In the genomic region with DNA sequence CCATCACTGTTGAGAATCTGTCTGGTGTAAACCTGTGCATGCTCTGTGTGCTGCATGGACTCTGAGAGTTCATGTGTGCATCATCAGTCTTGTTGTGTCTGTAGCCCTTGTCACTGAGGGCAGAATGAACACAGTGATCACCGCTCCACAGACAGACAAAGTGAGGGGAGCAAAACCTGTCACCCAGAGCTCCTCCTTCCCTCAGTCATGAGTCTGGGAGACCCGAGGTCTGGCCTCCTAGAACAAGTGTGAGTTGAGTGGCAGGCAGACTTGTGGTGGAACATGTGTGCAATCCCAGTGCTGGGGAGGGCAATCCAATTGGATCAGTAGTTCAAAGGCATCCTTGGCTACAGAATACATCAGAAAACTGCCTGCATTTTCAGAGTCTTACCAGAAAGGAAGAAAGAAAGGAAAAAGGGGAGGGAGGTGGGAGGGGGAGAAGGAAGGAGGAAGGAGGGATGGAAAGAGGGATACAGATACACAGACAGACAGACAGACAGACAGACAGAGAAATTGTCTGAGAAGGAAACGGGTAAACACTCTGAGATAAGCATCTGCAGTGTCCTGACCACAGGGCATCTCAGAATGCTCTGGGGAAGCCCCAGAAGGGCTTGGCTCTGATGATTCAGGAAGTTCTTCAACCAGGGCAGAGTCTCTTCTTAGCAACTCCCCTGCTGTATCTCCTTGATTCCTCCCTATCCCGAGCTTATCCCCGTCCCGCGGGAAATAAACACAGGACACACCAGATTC, we compare ENCODE assay signal across 8 mouse cellular contexts. TPM values are rescaled to one million over a fixed set of nuclear protein-coding genes. Genes with fewer than 3 reads are reported as not detected.
A peak's percentile ranks its signal among the peaks of the same experiment; 100 is the strongest.
DNase-seq lines count a peak whose midpoint lies in the region; ATAC-seq and TF ChIP-seq lines count a peak whose summit lies in the region.

No protein-coding gene starts in this region.

- H3K4me1 ChIP-seq in kidney, postnatal 0 days (replicated peaks; ENCODE audit: insufficient read depth, low read length): 0 out of 2 replicates have a peak, but pooled peaks cover 5% of the 10 kb centered on the region
- no peaks in the 10 kb centered on the region for H3K4me1 ChIP-seq in embryonic facial prominence, embryonic 11.5 days (ENCODE audit: control insufficient read depth, insufficient read depth, low read length)
- peaks cover 4% of the 10 kb centered on the region; the same call in 1 of the 2 replicates for H3K4me1 ChIP-seq in intestine, postnatal 0 days (replicated peaks; ENCODE audit: control insufficient read depth, insufficient read depth, low read length)

- no peak overlapping the region for H3K4me3 ChIP-seq in kidney, postnatal 0 days (replicated peaks; ENCODE audit: low read depth, low read length)
- no peak overlapping the region for H3K4me3 ChIP-seq in embryonic facial prominence, embryonic 11.5 days (ENCODE audit: low read depth, low read length)
- peak overlapping the region; percentile 23 for H3K4me3 ChIP-seq in intestine, postnatal 0 days (ENCODE audit: low read depth, low read length)

- H3K9me3 ChIP-seq in kidney, postnatal 0 days (replicated peaks; ENCODE audit: low read length): no peaks in the 10 kb centered on the region
- H3K9me3 ChIP-seq in embryonic facial prominence, embryonic 11.5 days (replicated peaks; ENCODE audit: control insufficient read depth, low read length): no peaks in the 10 kb centered on the region
- H3K9me3 ChIP-seq in intestine, postnatal 0 days (ENCODE audit: control insufficient read depth): no peaks in the 10 kb centered on the region

- H3K27ac ChIP-seq in kidney, postnatal 0 days: no peak overlapping the region
- H3K27ac ChIP-seq in embryonic facial prominence, embryonic 11.5 days (replicated peaks; ENCODE audit: low read depth, low read length): no peak overlapping the region
- no peak overlapping the region for H3K27ac ChIP-seq in intestine, postnatal 0 days (ENCODE audit: low read depth, low read length)

- TF ChIP-seq CTCF in kidney, postnatal 0 days (IDR thresholded peaks at IDR 0.05; ENCODE audit: low read depth): no peak
- TF ChIP-seq CTCF in intestine, postnatal 0 days (IDR thresholded peaks at IDR 0.05; ENCODE audit: low read depth): no peak

- ATAC-seq in kidney, postnatal 0 days (replicated peaks; ENCODE audit: low FRiP score, low read depth): no peak
- 0 out of 2 replicates have a peak, but pooled peaks have one; percentile 39 for ATAC-seq in embryonic facial prominence, embryonic 11.5 days (replicated peaks; ENCODE audit: insufficient number of reproducible peaks, low FRiP score, low TSS enrichment, low read depth)
- ATAC-seq in intestine, postnatal 0 days: peak; percentile 83; the same call in 1 of the 2 replicates
- ATAC-seq in erythroblast, adult 5-6 weeks (replicated peaks; ENCODE audit: low FRiP score, poor library complexity, severe bottlenecking): no peak

- H3K36me3 ChIP-seq in kidney, postnatal 0 days (ENCODE audit: insufficient read depth, low read length): no peaks in the 10 kb centered on the region
- no peaks in the 10 kb centered on the region for H3K36me3 ChIP-seq in embryonic facial prominence, embryonic 11.5 days (replicated peaks; ENCODE audit: control insufficient read depth, insufficient read depth, low read depth, low read length)
- no peaks in the 10 kb centered on the region for H3K36me3 ChIP-seq in intestine, postnatal 0 days (ENCODE audit: control insufficient read depth, insufficient read depth)

- peak overlapping the region; percentile 49 for H3K4me2 ChIP-seq in kidney, postnatal 0 days (ENCODE audit: low read length)
- H3K4me2 ChIP-seq in embryonic facial prominence, embryonic 11.5 days (ENCODE audit: low read depth, low read length): 0 out of 2 replicates have a peak overlapping the region, but pooled peaks have one; percentile 11
- peak overlapping the region; percentile 59 for H3K4me2 ChIP-seq in intestine, postnatal 0 days (replicated peaks; ENCODE audit: low read depth)

- H3K27me3 ChIP-seq in kidney, postnatal 0 days (ENCODE audit: insufficient read depth, low read length): no peaks in the 10 kb centered on the region
- H3K27me3 ChIP-seq in embryonic facial prominence, embryonic 11.5 days (ENCODE audit: control insufficient read depth, insufficient read depth, low read length): no peaks in the 10 kb centered on the region
- H3K27me3 ChIP-seq in intestine, postnatal 0 days (replicated peaks; ENCODE audit: control insufficient read depth, insufficient read depth, low read length): no peaks in the 10 kb centered on the region

- H3K9ac ChIP-seq in kidney, postnatal 0 days (ENCODE audit: low read depth, low read length): peak overlapping the region; percentile 42; the same call in 1 of the 2 replicates
- peak overlapping the region; percentile 35; the same call in 1 of the 2 replicates for H3K9ac ChIP-seq in embryonic facial prominence, embryonic 11.5 days (replicated peaks; ENCODE audit: low read length)
- 0 out of 2 replicates have a peak overlapping the region, but pooled peaks have one; percentile 22 for H3K9ac ChIP-seq in intestine, postnatal 0 days (ENCODE audit: low read depth, low read length)

- WGBS in kidney, postnatal 0 days: 18% methylated on average over 7 of the region's 7 CpGs
- WGBS in embryonic facial prominence, embryonic 11.5 days: 19% methylated on average over 7 of the region's 7 CpGs
- 16% methylated on average over 7 of the region's 7 CpGs for WGBS in intestine, postnatal 0 days

- DNase-seq in kidney, postnatal 0 days (ENCODE audit: low spot score): peak; percentile 10
- DNase-seq in kidney, adult 11 months: no peak
- DNase-seq in embryonic facial prominence, embryonic 11.5 days (ENCODE audit: low spot score): no peak
- peak; percentile 83 for DNase-seq in naive thymus-derived CD4-positive, alpha-beta T cell, adult 2 months (ENCODE audit: low read depth)
- no peak for DNase-seq in ovary, adult 18-20 months (ENCODE audit: low spot score)
- no peak for DNase-seq in adrenal gland, adult 2 months

RNA-seq across cellular contexts. Expression of gene Zfp974, which starts 4.0 kb away (rescaled TPM):
- polyA plus RNA-seq in kidney, postnatal 0 days (2015; fragmentation: Nextera tagmentation; extraction: Ambion mirVana): 5.4 and 5.8 TPM in 2 replicates
- 8.9 and 11.9 TPM in 2 replicates for polyA plus RNA-seq in embryonic facial prominence, embryonic 11.5 days (2014; fragmentation: Nextera tagmentation; extraction: Ambion mirVana)
- polyA plus RNA-seq in intestine, postnatal 0 days (2015; fragmentation: Nextera tagmentation; extraction: Ambion mirVana): 3.7 and 3.9 TPM in 2 replicates
- 3.3 TPM in 1 of 2 replicates, not detected in the other for total RNA-seq in erythroblast, adult 5-6 weeks (2015; ENCODE audit: low replicate concordance)
- total RNA-seq in erythroblast, adult 5-6 weeks (2017; ENCODE audit: low replicate concordance): 0.14 TPM in 1 of 2 replicates, not detected in the other
- total RNA-seq in adrenal gland, adult 2 months (2021): 10 to 100 TPM; 10.9 to 11.4 TPM
- 0.39 and 0.67 TPM in 2 replicates for polyA plus RNA-seq in adrenal gland, adult 2 months (2012; rRNA removed)

RNA-seq across cellular contexts. Expression of gene Zfp780b, which starts 45.7 kb away (rescaled TPM):
- polyA plus RNA-seq in kidney, postnatal 0 days (2015; fragmentation: Nextera tagmentation; extraction: Ambion mirVana): 9.4 and 11.7 TPM in 2 replicates
- 17.2 and 18.6 TPM in 2 replicates for polyA plus RNA-seq in embryonic facial prominence, embryonic 11.5 days (2014; fragmentation: Nextera tagmentation; extraction: Ambion mirVana)
- polyA plus RNA-seq in intestine, postnatal 0 days (2015; fragmentation: Nextera tagmentation; extraction: Ambion mirVana): 4.7 and 5.7 TPM in 2 replicates
- 3.1 and 3.8 TPM in 2 replicates for total RNA-seq in erythroblast, adult 5-6 weeks (2015; ENCODE audit: low replicate concordance)
- 3.2 and 3.6 TPM in 2 replicates for total RNA-seq in erythroblast, adult 5-6 weeks (2017; ENCODE audit: low replicate concordance)
- 1 to 10 TPM; 9.4 to 9.5 TPM for total RNA-seq in adrenal gland, adult 2 months (2021)
- 0.36 and 0.55 TPM in 2 replicates for polyA plus RNA-seq in adrenal gland, adult 2 months (2012; rRNA removed)

Comparison
In these comparisons a context has a peak if more than half of its experiments do, and no peak if none do; other contexts are left out.
1. DNase-seq: peak in kidney, postnatal 0 days (single experiment) and naive thymus-derived CD4-positive, alpha-beta T cell, adult 2 months (single experiment); none in kidney, adult 11 months (single experiment), embryonic facial prominence, embryonic 11.5 days (single experiment), ovary, adult 18-20 months (single experiment) and adrenal gland, adult 2 months (single experiment).
2. ATAC-seq: peak in embryonic facial prominence, embryonic 11.5 days (single experiment) and intestine, postnatal 0 days (single experiment); none in kidney, postnatal 0 days (single experiment) and erythroblast, adult 5-6 weeks (single experiment).
3. Peak in every context shown above with its lines, with median percentiles within 50 percentile points of each other: H3K4me2 ChIP-seq and H3K9ac ChIP-seq.